ENCODE assay signal across 20 mouse cellular contexts in the genomic region with DNA sequence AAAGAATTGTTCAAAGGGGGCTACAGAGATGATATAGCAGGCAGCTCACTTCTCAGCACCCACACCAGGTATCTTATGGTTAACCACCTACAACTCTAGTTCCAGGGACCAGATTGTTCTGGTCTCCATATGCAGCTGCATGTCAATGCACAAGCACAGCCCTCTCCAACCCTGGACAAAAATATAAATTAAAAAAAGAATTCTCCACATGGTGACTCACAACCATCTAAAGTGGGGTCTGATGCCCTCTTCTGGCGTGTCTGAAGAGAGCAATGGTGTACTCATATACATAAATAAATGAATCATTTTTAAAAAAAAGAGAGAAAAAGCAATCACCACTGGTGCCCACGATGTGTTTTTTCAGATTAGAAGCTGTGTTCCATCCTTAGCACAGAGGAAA. TPM values are rescaled to one million over a fixed set of nuclear protein-coding genes. Genes with fewer than 3 reads are reported as not detected.
DNase-seq lines count a peak whose midpoint lies in the region; ATAC-seq and TF ChIP-seq lines count a peak whose summit lies in the region.
"Had no signal": no experiment of that assay in that cellular context is flagged by ENCODE, and none has a peak within 500 bp of the region (broad histone marks: within the 10 kb centered on the region; RNA-seq: fewer than 3 reads in every experiment).

No protein-coding gene starts in this region.

- H3K79me2 ChIP-seq in MEL (ENCODE audit: control insufficient read depth, insufficient read depth, low read length, poor library complexity) = no peaks in the 10 kb centered on the region

- TF ChIP-seq EP300 in liver, postnatal 0 days (IDR thresholded peaks at IDR 0.05; ENCODE audit: low read depth) = no peak
- TF ChIP-seq EP300 in MEL (IDR thresholded peaks at IDR 0.05; ENCODE audit: low read depth in 1 of 2, low read length in 2 of 2) = no peak

- DNase-seq in heart, postnatal 4 days = peak; percentile 11
- no peak for DNase-seq in heart, adult 18-20 months
- DNase-seq in liver, postnatal 0 days = no peak
- peak; percentile 42 for DNase-seq in MEL (ENCODE audit: low read depth, low spot score)
- DNase-seq in adrenal gland, adult 18-20 months (ENCODE audit: low spot score in 2 of 2) = no peak
- DNase-seq: adrenal gland, adult 2 months; cerebellum, adult 8-10 months; kidney, postnatal 10 days; layer of hippocampus, adult 9-11 months; lung, postnatal 4 days; midbrain, embryonic 14.5 days; thymus, postnatal 25 days had no signal

- peak; percentile 16; the same call in 1 of the 2 replicates for TF ChIP-seq CTCF in liver, postnatal 0 days (IDR thresholded peaks at IDR 0.05; ENCODE audit: low read depth)
- TF ChIP-seq CTCF in MEL (IDR thresholded peaks at IDR 0.05 in 2 of 3, conservative IDR thresholded peaks at IDR 0.05 in 1 of 3; ENCODE audit: control insufficient read depth in 1 of 3, insufficient read depth in 1 of 3, low read depth in 2 of 3, low read length in 3 of 3, poor library complexity in 1 of 3, severe bottlenecking in 1 of 3) = peak in 1 of 3 experiments; percentile 41; a peak in 2 of 6 replicates

- H3K9me3 ChIP-seq in liver, postnatal 0 days (ENCODE audit: low read length) = no peaks in the 10 kb centered on the region
- H3K9me3 ChIP-seq in liver, embryonic 12.5 days (replicated peaks) = no peaks in the 10 kb centered on the region
- H3K9me3 ChIP-seq in MEL (replicated peaks; ENCODE audit: insufficient read depth, low read length) = no peaks in the 10 kb centered on the region
- H3K9me3 ChIP-seq: embryonic facial prominence, embryonic 13.5 days; heart, embryonic 10.5 days; limb, embryonic 12.5 days; liver, embryonic 15.5 days; stomach, embryonic 15.5 days had no signal

- no peak overlapping the region for H3K9ac ChIP-seq in liver, postnatal 0 days (replicated peaks)
- H3K9ac ChIP-seq in liver, embryonic 12.5 days = no peak overlapping the region
- H3K9ac ChIP-seq in MEL (ENCODE audit: control insufficient read depth, low read depth, low read length, poor library complexity, severe bottlenecking) = no peak overlapping the region
- H3K9ac ChIP-seq: embryonic facial prominence, embryonic 13.5 days; limb, embryonic 12.5 days; liver, embryonic 15.5 days; stomach, embryonic 15.5 days had no signal

- no peak overlapping the region for H3K27ac ChIP-seq in liver, postnatal 0 days (ENCODE audit: low read depth)
- H3K27ac ChIP-seq in liver, embryonic 12.5 days = no peak overlapping the region
- H3K27ac ChIP-seq in MEL (ENCODE audit: control insufficient read depth, low read depth, low read length) = no peak overlapping the region
- H3K27ac ChIP-seq: embryonic facial prominence, embryonic 13.5 days; heart, embryonic 10.5 days; hindbrain, embryonic 10.5 days; limb, embryonic 12.5 days; liver, embryonic 15.5 days; stomach, embryonic 15.5 days had no signal

- H3K4me2 ChIP-seq in liver, postnatal 0 days (ENCODE audit: low read depth, low read length) = no peak overlapping the region
- H3K4me2 ChIP-seq in liver, embryonic 12.5 days = no peak overlapping the region
- H3K4me2 ChIP-seq: embryonic facial prominence, embryonic 13.5 days; limb, embryonic 12.5 days; liver, embryonic 15.5 days; stomach, embryonic 15.5 days had no signal

- no peak for ATAC-seq in liver, postnatal 0 days
- no peak for ATAC-seq in liver, embryonic 12.5 days
- ATAC-seq in megakaryocyte progenitor cell, adult 5-6 weeks (replicated peaks; ENCODE audit: poor library complexity) = 0 out of 2 replicates have a peak, but pooled peaks have one; percentile 20

- WGBS in liver, postnatal 0 days (ENCODE audit: insufficient replicate concordance) = 69% methylated on average over 2 of the region's 2 CpGs
- WGBS in liver, embryonic 12.5 days (ENCODE audit: insufficient replicate concordance) = 90% methylated on average over 2 of the region's 2 CpGs

- H3K4me3 ChIP-seq in liver, postnatal 0 days (ENCODE audit: low read depth, low read length) = no peak overlapping the region
- H3K4me3 ChIP-seq in liver, embryonic 12.5 days = no peak overlapping the region
- H3K4me3 ChIP-seq in MEL (ENCODE audit: control insufficient read depth in 1 of 2, insufficient read depth in 1 of 2, low read depth in 2 of 2, low read length in 2 of 2) = no peak overlapping the region
- H3K4me3 ChIP-seq: embryonic facial prominence, embryonic 13.5 days; heart, embryonic 10.5 days; hindbrain, embryonic 10.5 days; limb, embryonic 12.5 days; liver, embryonic 15.5 days; stomach, embryonic 15.5 days had no signal

- H3K4me1 ChIP-seq in liver, postnatal 0 days (ENCODE audit: insufficient read depth) = no peaks in the 10 kb centered on the region
- no peaks in the 10 kb centered on the region for H3K4me1 ChIP-seq in liver, embryonic 12.5 days
- no peaks in the 10 kb centered on the region for H3K4me1 ChIP-seq in MEL (ENCODE audit: control insufficient read depth in 1 of 2, insufficient read depth in 2 of 2, low read length in 2 of 2)
- H3K4me1 ChIP-seq: embryonic facial prominence, embryonic 13.5 days; heart, embryonic 10.5 days; hindbrain, embryonic 10.5 days; limb, embryonic 12.5 days; liver, embryonic 15.5 days; stomach, embryonic 15.5 days had no signal

- TF ChIP-seq POLR2A in MEL (IDR thresholded peaks at IDR 0.05; ENCODE audit: control insufficient read depth in 1 of 2, insufficient read depth in 1 of 2, low read depth in 1 of 2, low read length in 2 of 2, poor library complexity in 1 of 2) = no peak

- H3K27me3 ChIP-seq in liver, postnatal 0 days (ENCODE audit: insufficient read depth, low read length) = no peaks in the 10 kb centered on the region
- no peaks in the 10 kb centered on the region for H3K27me3 ChIP-seq in liver, embryonic 12.5 days (replicated peaks)
- no peaks in the 10 kb centered on the region for H3K27me3 ChIP-seq in MEL (ENCODE audit: control insufficient read depth in 1 of 2, insufficient read depth in 2 of 2, low read length in 2 of 2)
- H3K27me3 ChIP-seq: embryonic facial prominence, embryonic 13.5 days; limb, embryonic 12.5 days; liver, embryonic 15.5 days; stomach, embryonic 15.5 days had no signal

- TF ChIP-seq RAD21 in MEL (IDR thresholded peaks at IDR 0.05; ENCODE audit: low read depth, low read length) = peak; percentile 30

- peaks cover 44% of the 10 kb centered on the region for H3K36me3 ChIP-seq in liver, postnatal 0 days (replicated peaks; ENCODE audit: insufficient read depth, low read length)
- peaks cover 68% of the 10 kb centered on the region for H3K36me3 ChIP-seq in liver, embryonic 12.5 days
- peaks cover 0 to 42% of the 10 kb centered on the region in 2 experiments; a peak in 2 of 4 replicates for H3K36me3 ChIP-seq in MEL (ENCODE audit: control insufficient read depth in 1 of 2, insufficient read depth in 2 of 2, low read length in 2 of 2)

TF ChIP-seq in MEL, 35 proteins besides CTCF, POLR2A, EP300 and RAD21:
- TF ChIP-seq SMC3 (IDR thresholded peaks at IDR 0.05; ENCODE audit: low read depth, low read length) = peak; percentile 38
- no peak for TF ChIP-seq CHD1 (IDR thresholded peaks at IDR 0.05; ENCODE audit: low read depth, low read length)
- TF ChIP-seq ZNF384 (IDR thresholded peaks at IDR 0.05; ENCODE audit: low read depth, low read length) = 0 out of 2 replicates have a peak, but pooled peaks have one; percentile 30

RNA-seq across cellular contexts. Expression of a gene that starts 15.0 kb away (rescaled TPM):
- total RNA-seq in heart, postnatal 4 days (2021) = 1 to 10 TPM; 1.2 to 2.9 TPM
- under 1 TPM; 0.77 to 0.99 TPM for total RNA-seq in heart, adult 18-20 months (2021)
- 0.45 and 0.51 TPM in 2 replicates for polyA plus RNA-seq in liver, postnatal 0 days (2015; fragmentation: Nextera tagmentation; extraction: Ambion mirVana)
- polyA plus RNA-seq in liver, embryonic 12.5 days (2016; fragmentation: Nextera tagmentation; extraction: Ambion mirVana) = 1.7 and 2.8 TPM in 2 replicates
- 1.0 and 1.1 TPM in 2 replicates for total RNA-seq in MEL (2012; rRNA removed)
- polyA plus RNA-seq in MEL (2012; ENCODE audit: insufficient read depth in 1 of 2, insufficient read length in 2 of 2, low read depth in 1 of 2, low replicate concordance in 2 of 2, missing spikeins in 1 of 2) = under 1 TPM in 1 of 2 experiments, not detected in 1; 0.26 TPM
- total RNA-seq in megakaryocyte progenitor cell, adult 5-6 weeks (2015) = 2.4 and 4.3 TPM in 2 replicates
- total RNA-seq in megakaryocyte progenitor cell, adult 5-6 weeks (2017) = 3.0 and 4.0 TPM in 2 replicates
- total RNA-seq in adrenal gland, adult 18-20 months (2021) = 1 to 10 TPM in 1 of 2 experiments, under 1 TPM in 1; 0.83 to 2.7 TPM

RNA-seq across cellular contexts. Expression of a gene that starts 30.4 kb away (rescaled TPM):
- 10 to 100 TPM; 33.8 to 36.2 TPM for total RNA-seq in heart, postnatal 4 days (2021)
- 10 to 100 TPM; 16.7 to 18.0 TPM for total RNA-seq in heart, adult 18-20 months (2021)
- 21.4 and 25.7 TPM in 2 replicates for polyA plus RNA-seq in liver, postnatal 0 days (2015; fragmentation: Nextera tagmentation; extraction: Ambion mirVana)
- polyA plus RNA-seq in liver, embryonic 12.5 days (2016; fragmentation: Nextera tagmentation; extraction: Ambion mirVana) = 49.4 and 50.1 TPM in 2 replicates
- total RNA-seq in MEL (2012; rRNA removed) = 45.7 and 50.9 TPM in 2 replicates
- 100 to 1,000 TPM in 1 of 2 experiments, 10 to 100 TPM in 1; 43.6 to 164 TPM for polyA plus RNA-seq in MEL (2012; ENCODE audit: insufficient read depth in 1 of 2, insufficient read length in 2 of 2, low read depth in 1 of 2, low replicate concordance in 2 of 2, missing spikeins in 1 of 2)
- total RNA-seq in megakaryocyte progenitor cell, adult 5-6 weeks (2015) = 162 and 180 TPM in 2 replicates
- total RNA-seq in megakaryocyte progenitor cell, adult 5-6 weeks (2017) = 196 and 241 TPM in 2 replicates
- total RNA-seq in adrenal gland, adult 18-20 months (2021) = 10 to 100 TPM; 38.9 to 51.1 TPM

Comparison
In these comparisons a context has a peak if more than half of its experiments do, and no peak if none do; other contexts are left out.
1. DNase-seq: peak in heart, postnatal 4 days (single experiment) and MEL (single experiment); none in heart, adult 18-20 months (0 of 2), liver, postnatal 0 days (single experiment) and adrenal gland, adult 18-20 months (0 of 2).